Mouse (Mus musculus) spleen, adult 2 months (tissue): Measurements from ENCODE around the gene Il4ra.

Experiments used
- CTCF ChIP-seq: fragments of 200-500 bp; IDR thresholded peaks from 2 replicates; pipeline ENCODE4 v1.5.1; 2011; ENCODE audit warnings: mild to moderate bottlenecking, inconsistent platforms; ENCODE audit not compliant: insufficient read depth, insufficient read length, insufficient replicate concordance; ENCODE audit errors: extremely low read depth
- POLR2A ChIP-seq: fragments of 200-500 bp; IDR thresholded peaks from 2 replicates; pipeline ENCODE4 v1.6.1; 2011; ENCODE audit warnings: low read depth, low read length, inconsistent platforms

GRCm38 (mm10) chr7:125568888-125569287, 17.0 kb downstream of the Il4ra start:
- no peak for TF ChIP-seq CTCF
- no peak for TF ChIP-seq POLR2A
